Mouse (Mus musculus) layer of hippocampus, postnatal 10 days (tissue): ENCODE data around the gene Gm16181. TPM values are rescaled to one million over a fixed set of nuclear protein-coding genes. Genes with fewer than 3 reads are reported as not detected.
A peak's percentile ranks its signal among the peaks of the same experiment; 100 is the strongest.

Experiments
- DNase-seq, 2 experiments: peaks; one replicate each; pipeline ENCODE4 v3.0.0; 2021; ENCODE audit warnings: low spot score in 2 of 2
- long read RNA-seq: library from polyadenylated mRNA; stranded (forward); transcript quantifications from one replicate; pipeline ENCODE4 v2.0.0, GENCODE M21; 2023
- total RNA-seq, 2 experiments: library from RNA; stranded (reverse); gene quantifications; 2 replicates each; pipeline ENCODE4 v1.2.3; 2021

The Gm16181 gene
- not detected for total RNA-seq
- long read RNA-seq: 0 reads

GRCm38 (mm10) chr17:35220156-35220952, at the start of gene Gm16181:
Gm16181 (plus strand) TSS chr17:35220834.
- no peak for DNase-seq

GRCm38 (mm10) chr17:35172445-35173234, 48.0 kb upstream of the Gm16181 start:
- peak in 1 of 2 experiments; percentile 24 for DNase-seq

GRCm38 (mm10) chr17:35173329-35173728, 47.3 kb upstream of the Gm16181 start:
- no peak for DNase-seq

- DNase-seq: no peak
Observed at GRCm38 (mm10) chr17:35174201-35174977, 46.2 kb upstream of the Gm16181 start.

GRCm38 (mm10) chr17:35175382-35175781, 45.3 kb upstream of the Gm16181 start:
- no peak for DNase-seq

GRCm38 (mm10) chr17:35175968-35176367, 44.7 kb upstream of the Gm16181 start, which contains the start of gene Aif1:
Aif1 (minus strand) TSS chr17:35176068.
- DNase-seq: no peak

- peak; percentile 62 to 69 for DNase-seq
Observed at GRCm38 (mm10) chr17:35178528-35178927, 42.1 kb upstream of the Gm16181 start.

- no peak for DNase-seq
Observed at GRCm38 (mm10) chr17:35180093-35180492, 40.5 kb upstream of the Gm16181 start.

GRCm38 (mm10) chr17:35185639-35186611, 34.7 kb upstream of the Gm16181 start:
- no peak for DNase-seq

GRCm38 (mm10) chr17:35186681-35187080, 34.0 kb upstream of the Gm16181 start:
- no peak for DNase-seq

GRCm38 (mm10) chr17:35187345-35187744, 33.3 kb upstream of the Gm16181 start:
- no peak for DNase-seq

GRCm38 (mm10) chr17:35187959-35188610, 32.5 kb upstream of the Gm16181 start, which contains the start of gene Lst1:
Lst1 (minus strand) TSS chr17:35188439.
- no peak for DNase-seq

- no peak for DNase-seq
Observed at GRCm38 (mm10) chr17:35189186-35189585, 31.4 kb upstream of the Gm16181 start.

GRCm38 (mm10) chr17:35190096-35190495, 30.5 kb upstream of the Gm16181 start:
- DNase-seq: no peak

GRCm38 (mm10) chr17:35191723-35192122, 28.9 kb upstream of the Gm16181 start:
- DNase-seq: no peak

- no peak for DNase-seq
Observed at GRCm38 (mm10) chr17:35192924-35193323, 27.7 kb upstream of the Gm16181 start.

GRCm38 (mm10) chr17:35193881-35194843, 26.5 kb upstream of the Gm16181 start, which contains the start of gene Ltb:
Ltb (plus strand) TSS chr17:35194439.
- no peak for DNase-seq
